Mouse (Mus musculus) lung, embryonic 16.5 days (tissue): ENCODE measurements around the gene Cda. TPM values are rescaled to one million over a fixed set of nuclear protein-coding genes. Genes with fewer than 3 reads are reported as not detected.

ENCODE experiments used
- ATAC-seq: fragments of 200-750 bp; cut with Nextera tagmentation; 2 replicates; pipeline ENCODE4 v1.8.0; 2017; ENCODE audit warnings: low read depth, mild to moderate bottlenecking, moderate library complexity
- H3K27ac ChIP-seq: fragments of 300-500 bp; sonication (generic); 2 replicates; pipeline ENCODE4 v1.5.1; 2014; ENCODE audit warnings: mild to moderate bottlenecking, control low read depth, low read length
- H3K27me3 ChIP-seq: fragments of 300-500 bp; sonication (generic); 2 replicates; pipeline ENCODE4 v1.6.1; 2014; ENCODE audit warnings: low read depth, low read length, mixed read lengths; ENCODE audit not compliant: control insufficient read depth, insufficient read depth
- H3K36me3 ChIP-seq: fragments of 300-500 bp; sonication (generic); 2 replicates; pipeline ENCODE4 v1.6.1; 2014; ENCODE audit warnings: low read length; ENCODE audit not compliant: control insufficient read depth, insufficient read depth
- H3K4me1 ChIP-seq: fragments of 300-500 bp; sonication (generic); replicated peaks from 2 replicates; pipeline ENCODE4 v1.6.1; 2014; ENCODE audit warnings: low read length, mixed read lengths; ENCODE audit not compliant: control insufficient read depth, insufficient read depth
- H3K4me2 ChIP-seq: fragments of 300-500 bp; sonication (generic); 2 replicates; pipeline ENCODE4 v1.6.1; 2014; ENCODE audit warnings: low read depth, low read length, control low read depth
- H3K4me3 ChIP-seq: fragments of 300-500 bp; sonication (generic); 2 replicates; pipeline ENCODE4 v1.5.1; 2014; ENCODE audit warnings: mild to moderate bottlenecking, low read length, control low read depth
- H3K9ac ChIP-seq: fragments of 300-500 bp; sonication (generic); 2 replicates; pipeline ENCODE4 v1.6.1; 2014; ENCODE audit warnings: low read length, control low read depth
- H3K9me3 ChIP-seq: fragments of 300-500 bp; sonication (generic); 2 replicates; pipeline ENCODE4 v1.6.1; 2016; ENCODE audit warnings: low read length; ENCODE audit not compliant: control insufficient read depth
- WGBS: fragments of 180-500 bp; shearing (Covaris S2); extraction: QIAGEN DNeasy Blood & Tissue Kit; methylation state at CpG from one replicate; pipeline ENCODE4 v1.1.7; 2014; 5-methylcytosine and 5-hydroxymethylcytosine counted together
- microRNA-seq: library from miRNA; unstranded; fragments of <30 nt; microRNA quantifications from one replicate; pipeline ENCODE4, GENCODE M21; 2016
- polyA plus RNA-seq: library from polyadenylated mRNA; unstranded; fragments of >200 nt; fragmentation: Nextera tagmentation; extraction: Ambion mirVana; gene quantifications from 2 replicates; pipeline ENCODE4 v1.2.1, GENCODE M21; 2015

The Cda gene
- polyA plus RNA-seq, 1 experiment from 2014 or later, result 22.8 TPM

DNA sequence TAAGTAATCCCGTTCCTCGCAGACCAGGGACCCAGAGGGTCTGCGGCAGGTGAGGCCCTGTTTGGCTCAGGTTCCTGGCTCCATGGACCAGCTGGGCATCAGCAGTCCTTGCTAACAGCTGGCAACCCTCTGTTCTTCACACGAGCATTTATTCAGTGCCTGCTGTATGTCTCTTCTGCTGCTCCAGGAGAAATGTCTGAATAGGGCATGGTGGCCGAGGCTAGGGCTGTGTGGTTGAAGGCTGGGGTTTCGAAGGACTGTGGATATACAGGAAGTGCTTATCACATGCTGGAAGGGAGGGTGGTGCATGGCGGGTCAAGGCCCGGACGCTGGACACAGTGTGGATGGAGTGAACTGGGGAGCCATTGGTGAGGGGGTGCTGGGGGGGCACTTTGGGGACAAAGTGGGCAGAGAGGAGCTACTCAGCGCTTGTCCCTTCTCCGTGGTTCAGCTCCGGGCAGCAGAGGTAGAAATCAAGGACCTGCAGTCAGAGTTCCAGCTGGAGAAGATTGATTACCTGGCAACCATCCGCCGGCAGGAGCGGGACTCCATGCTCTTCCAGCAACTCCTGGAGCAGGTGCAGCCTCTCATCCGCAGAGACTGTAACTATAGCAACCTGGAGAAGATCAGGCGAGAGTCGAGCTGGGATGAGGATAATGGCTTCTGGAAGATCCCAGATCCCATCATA is 74.4 kb downstream of the Cda start:
- H3K27ac ChIP-seq, result no peak overlapping the region
- ATAC-seq, result no peak
- H3K27me3 ChIP-seq, result no peaks in the 10 kb centered on the region
- H3K4me2 ChIP-seq, result no peak overlapping the region
- H3K9me3 ChIP-seq, result no peaks in the 10 kb centered on the region
- H3K9ac ChIP-seq, result no peak overlapping the region
- WGBS, result 62% methylated on average over 18 of the region's 18 CpGs
- no peak overlapping the region for H3K4me3 ChIP-seq
- H3K4me1 ChIP-seq, result no peaks in the 10 kb centered on the region
- H3K36me3 ChIP-seq, result no peaks in the 10 kb centered on the region

DNA sequence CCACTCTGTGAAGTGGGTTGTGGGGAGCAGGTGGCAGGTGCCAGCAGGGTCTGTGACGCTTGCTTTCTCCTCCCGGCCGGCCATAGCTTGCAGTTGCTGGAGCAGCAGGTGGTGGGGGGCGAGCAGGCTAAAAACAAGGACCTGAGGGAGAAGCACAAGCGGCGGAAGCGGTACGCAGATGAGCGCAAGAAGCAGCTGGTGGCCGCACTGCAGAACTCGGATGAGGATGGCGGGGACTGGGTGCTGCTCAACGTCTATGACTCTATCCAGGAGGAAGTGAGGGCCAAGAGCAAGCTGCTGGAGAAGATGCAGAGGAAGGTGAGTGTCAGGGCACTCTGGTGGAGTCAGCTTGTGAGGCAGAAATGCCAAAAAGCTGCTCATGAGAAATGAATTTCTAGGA is 75.8 kb downstream of the Cda start:
- no peak overlapping the region for H3K9ac ChIP-seq
- no peak for ATAC-seq
- no peaks in the 10 kb centered on the region for H3K36me3 ChIP-seq
- no peak overlapping the region for H3K4me2 ChIP-seq
- H3K27ac ChIP-seq, result no peak overlapping the region
- no peak overlapping the region for H3K4me3 ChIP-seq
- no peaks in the 10 kb centered on the region for H3K9me3 ChIP-seq
- 87% methylated on average over 13 of the region's 13 CpGs for WGBS
- no peaks in the 10 kb centered on the region for H3K27me3 ChIP-seq
- H3K4me1 ChIP-seq, result no peaks in the 10 kb centered on the region

DNA sequence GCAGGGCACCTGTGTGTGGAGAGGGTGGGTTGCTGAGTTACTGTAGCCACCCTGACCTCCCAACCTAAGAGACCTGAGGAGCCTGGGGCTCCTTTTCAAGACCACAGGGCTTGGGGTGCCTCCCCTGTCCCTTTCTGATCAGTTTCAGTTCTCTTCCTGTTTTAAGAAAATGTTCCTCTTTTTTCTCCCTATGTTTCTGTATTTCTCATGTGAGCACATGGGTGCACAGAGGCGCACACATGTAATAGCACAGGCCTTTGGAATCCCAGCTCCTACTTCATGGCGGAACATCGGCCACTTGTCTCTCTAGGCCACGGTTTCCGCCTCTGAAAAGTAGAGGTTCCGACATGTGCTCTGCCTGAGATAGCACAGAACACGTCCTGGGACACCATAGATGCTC is 79.1 kb downstream of the Cda start:
- no peaks in the 10 kb centered on the region for H3K4me1 ChIP-seq
- peaks cover 3% of the 10 kb centered on the region; the same call in 1 of the 2 replicates for H3K9me3 ChIP-seq
- no peak for ATAC-seq
- H3K36me3 ChIP-seq, result no peaks in the 10 kb centered on the region
- H3K9ac ChIP-seq, result no peak overlapping the region
- H3K27ac ChIP-seq, result no peak overlapping the region
- H3K4me2 ChIP-seq, result no peak overlapping the region
- WGBS, result 81% methylated on average over 7 of the region's 7 CpGs
- H3K27me3 ChIP-seq, result no peaks in the 10 kb centered on the region
- H3K4me3 ChIP-seq, result no peak overlapping the region

Small RNA genes within 50 kb of the gene (microRNA-seq; reads per million reads assigned to microRNA genes)
- gene Gm27646 (not detected), gene Mir7019 (2.0 reads per million, percentile 3 among the genes with 10 or more reads in this experiment)

Other genes with a start within 250 kb of the Cda start
- gene Hp1bp3, start 151.7 kb downstream of the Cda start, polyA plus RNA-seq, result 140 and 166 TPM in 2 replicates
- gene Sh2d5, start 117.6 kb downstream of the Cda start, polyA plus RNA-seq, result 0.20 and 0.25 TPM in 2 replicates
- gene Kif17, start 117.6 kb downstream of the Cda start, polyA plus RNA-seq, result 2.9 and 3.0 TPM in 2 replicates
- gene Ddost, start 63.3 kb downstream of the Cda start, polyA plus RNA-seq, result 402 TPM in 2 replicates
- 44.1 and 49.4 TPM in 2 replicates for gene Pink1, start 41.7 kb downstream of the Cda start, polyA plus RNA-seq
- 0.09 TPM in 1 of 2 replicates, not detected in the other for gene Fam43b, start 28.5 kb upstream of the Cda start, polyA plus RNA-seq
- 16.8 and 18.2 TPM in 2 replicates for gene Mul1, start 66.7 kb upstream of the Cda start, polyA plus RNA-seq
- gene Camk2n1, start 86.3 kb upstream of the Cda start, polyA plus RNA-seq, result 2.5 and 2.9 TPM in 2 replicates